Mouse (Mus musculus) midbrain, embryonic 15.5 days (tissue): ENCODE data around the gene Vdr. TPM values are rescaled to one million over a fixed set of nuclear protein-coding genes. Genes with fewer than 3 reads are reported as not detected.

Source experiments
- ATAC-seq: fragments of 200-750 bp; cut with Nextera tagmentation; replicated peaks from 2 replicates; pipeline ENCODE4 v1.8.0; 2017; ENCODE audit warnings: moderate TSS enrichment
- H3K27ac ChIP-seq: fragments of 300-500 bp; sonication (generic); 2 replicates; pipeline ENCODE4 v1.5.1; 2015; ENCODE audit warnings: mild to moderate bottlenecking, inconsistent platforms
- H3K27me3 ChIP-seq: fragments of 300-500 bp; sonication (generic); replicated peaks from 2 replicates; pipeline ENCODE4 v1.6.1; 2015; ENCODE audit warnings: inconsistent platforms
- H3K36me3 ChIP-seq: fragments of 300-500 bp; sonication (generic); replicated peaks from 2 replicates; pipeline ENCODE4 v1.6.1; 2015; ENCODE audit warnings: inconsistent platforms
- H3K4me1 ChIP-seq: fragments of 300-500 bp; sonication (generic); 2 replicates; pipeline ENCODE4 v1.6.1; 2015; ENCODE audit warnings: inconsistent platforms
- H3K4me2 ChIP-seq: fragments of 300-500 bp; sonication (generic); 2 replicates; pipeline ENCODE4 v1.6.1; 2015; ENCODE audit warnings: inconsistent platforms, mild to moderate bottlenecking, moderate library complexity
- H3K4me3 ChIP-seq: fragments of 300-500 bp; sonication (generic); 2 replicates; pipeline ENCODE4 v1.5.1; 2015; ENCODE audit warnings: mild to moderate bottlenecking, inconsistent platforms
- H3K9ac ChIP-seq: fragments of 300-500 bp; sonication (generic); 2 replicates; pipeline ENCODE4 v1.6.1; 2015; ENCODE audit warnings: mild to moderate bottlenecking, inconsistent platforms
- H3K9me3 ChIP-seq: fragments of 300-500 bp; sonication (generic); 2 replicates; pipeline ENCODE4 v1.6.1; 2016; ENCODE audit warnings: inconsistent platforms
- WGBS: fragments of 180-500 bp; shearing (Covaris S2); methylation state at CpG from one replicate; pipeline ENCODE4 v1.1.7; 2015; ENCODE audit warnings: mixed read lengths; 5-methylcytosine and 5-hydroxymethylcytosine counted together
- polyA plus RNA-seq: library from polyadenylated mRNA; unstranded; fragments of >200 nt; fragmentation: Nextera tagmentation; extraction: Ambion mirVana; gene quantifications from 2 replicates; pipeline ENCODE4 v1.2.1, GENCODE M21; 2015

Vdr gene
- 0.08 and 0.10 TPM in 2 replicates for polyA plus RNA-seq

GRCm38 (mm10) chr15:97910530-97910929, at the start of gene Vdr:
TSS of gene Vdr (minus strand) at chr15:97910630.
- Histone ChIP-seq H3K27me3 (peaks cover 32% of the 10 kb centered on the region), H3K27ac (no peak within 1 kb of the TSS), H3K36me3 (no peaks in the 10 kb centered on the region), H3K4me3 (no peak within 1 kb of the TSS), H3K4me1 (peaks cover 20% of the 10 kb centered on the region), H3K9ac (no peak within 1 kb of the TSS), H3K4me2 (no peak within 1 kb of the TSS), H3K9me3 (no peaks in the 10 kb centered on the region)
- ATAC-seq = no peak
- 97% methylated on average over 2 of the region's 2 CpGs for WGBS

GRCm38 (mm10) chr15:97956416-97956815, 46.0 kb upstream of the Vdr start:
- no peak for ATAC-seq
- Histone ChIP-seq H3K27ac (no peak overlapping the region), H3K9me3 (no peaks in the 10 kb centered on the region), H3K27me3 (no peaks in the 10 kb centered on the region), H3K36me3 (no peaks in the 10 kb centered on the region), H3K9ac (no peak overlapping the region), H3K4me2 (no peak overlapping the region), H3K4me1 (peaks cover 6% of the 10 kb centered on the region), H3K4me3 (no peak overlapping the region)
- WGBS = 75% methylated on average over 11 of the region's 11 CpGs

- H3K27ac ChIP-seq = no peak overlapping the region
- H3K9ac ChIP-seq = no peak overlapping the region
- H3K9me3 ChIP-seq = no peaks in the 10 kb centered on the region
- no peaks in the 10 kb centered on the region for H3K36me3 ChIP-seq
- H3K4me3 ChIP-seq = no peak overlapping the region
- H3K27me3 ChIP-seq = no peaks in the 10 kb centered on the region
- peaks cover 6% of the 10 kb centered on the region for H3K4me1 ChIP-seq
- 22% methylated on average over 4 of the region's 4 CpGs for WGBS
- no peak overlapping the region for H3K4me2 ChIP-seq
- ATAC-seq = no peak
Measured at GRCm38 (mm10) chr15:97955742-97956141, 45.3 kb upstream of the Vdr start.

- H3K9ac ChIP-seq = no peak overlapping the region
- no peaks in the 10 kb centered on the region for H3K27me3 ChIP-seq
- peaks cover 6% of the 10 kb centered on the region for H3K4me1 ChIP-seq
- 50% methylated on average over 1 of the region's 1 CpGs for WGBS
- H3K36me3 ChIP-seq = no peaks in the 10 kb centered on the region
- no peak overlapping the region for H3K4me2 ChIP-seq
- no peak overlapping the region for H3K4me3 ChIP-seq
- H3K9me3 ChIP-seq = no peaks in the 10 kb centered on the region
- no peak overlapping the region for H3K27ac ChIP-seq
- no peak for ATAC-seq
Measured at GRCm38 (mm10) chr15:97955286-97955685, 44.9 kb upstream of the Vdr start.

- ATAC-seq = no peak
- H3K36me3 ChIP-seq = no peaks in the 10 kb centered on the region
Measured at GRCm38 (mm10) chr15:97954671-97955070, 44.2 kb upstream of the Vdr start.

GRCm38 (mm10) chr15:97952889-97953189, 42.4 kb upstream of the Vdr start:
- Histone ChIP-seq H3K27ac (no peak overlapping the region), H3K27me3 (no peaks in the 10 kb centered on the region), H3K4me2 (no peak overlapping the region), H3K4me1 (peaks cover 6% of the 10 kb centered on the region), H3K36me3 (no peaks in the 10 kb centered on the region), H3K9ac (no peak overlapping the region), H3K4me3 (no peak overlapping the region), H3K9me3 (no peaks in the 10 kb centered on the region)
- ATAC-seq = no peak; the same call in 1 of the 2 replicates
- 69% methylated on average over 4 of the region's 4 CpGs for WGBS

More at GRCm38 (mm10) chr15:97954671-97955070, 44.2 kb upstream of the Vdr start:
- no peak overlapping the region for H3K4me2 ChIP-seq
- H3K27ac ChIP-seq = no peak overlapping the region
- no peaks in the 10 kb centered on the region for H3K27me3 ChIP-seq
- H3K4me3 ChIP-seq = no peak overlapping the region
- H3K9me3 ChIP-seq = no peaks in the 10 kb centered on the region
- no peak overlapping the region for H3K9ac ChIP-seq
- H3K4me1 ChIP-seq = peaks cover 6% of the 10 kb centered on the region
- 82% methylated on average over 8 of the region's 8 CpGs for WGBS

- no peaks in the 10 kb centered on the region for H3K36me3 ChIP-seq
- H3K9me3 ChIP-seq = no peaks in the 10 kb centered on the region
- H3K4me1 ChIP-seq = peaks cover 6% of the 10 kb centered on the region
- H3K4me2 ChIP-seq = peak overlapping the region; percentile 27; the same call in 1 of the 2 replicates
- ATAC-seq = peak; percentile 72
- H3K4me3 ChIP-seq = no peak overlapping the region
- no peak overlapping the region for H3K27ac ChIP-seq
- 14% methylated on average over 16 of the region's 16 CpGs for WGBS
- H3K27me3 ChIP-seq = no peaks in the 10 kb centered on the region
- H3K9ac ChIP-seq = no peak overlapping the region
Measured at GRCm38 (mm10) chr15:97952137-97952888, 41.9 kb upstream of the Vdr start.

- no peaks in the 10 kb centered on the region for H3K9me3 ChIP-seq
- no peak for ATAC-seq
- peaks cover 2% of the 10 kb centered on the region for H3K4me1 ChIP-seq
- no peaks in the 10 kb centered on the region for H3K36me3 ChIP-seq
- H3K27me3 ChIP-seq = no peaks in the 10 kb centered on the region
- no peak overlapping the region for H3K4me3 ChIP-seq
- H3K9ac ChIP-seq = no peak overlapping the region
- no peak overlapping the region for H3K27ac ChIP-seq
- no peak overlapping the region for H3K4me2 ChIP-seq
- WGBS = 72% methylated on average over 7 of the region's 7 CpGs
Measured at GRCm38 (mm10) chr15:97950240-97950639, 39.8 kb upstream of the Vdr start.

GRCm38 (mm10) chr15:97949706-97950105, 39.3 kb upstream of the Vdr start:
- no peak for ATAC-seq
- WGBS = 74% methylated on average over 3 of the region's 3 CpGs
- H3K4me2 ChIP-seq = no peak overlapping the region
- peaks cover 2% of the 10 kb centered on the region for H3K4me1 ChIP-seq
- H3K9ac ChIP-seq = no peak overlapping the region
- H3K9me3 ChIP-seq = no peaks in the 10 kb centered on the region
- no peaks in the 10 kb centered on the region for H3K36me3 ChIP-seq
- H3K27me3 ChIP-seq = no peaks in the 10 kb centered on the region
- no peak overlapping the region for H3K4me3 ChIP-seq
- no peak overlapping the region for H3K27ac ChIP-seq

- 27% methylated on average over 7 of the region's 7 CpGs for WGBS
- no peaks in the 10 kb centered on the region for H3K9me3 ChIP-seq
Measured at GRCm38 (mm10) chr15:97948720-97949119, 38.3 kb upstream of the Vdr start.

GRCm38 (mm10) chr15:97945656-97946315, 35.4 kb upstream of the Vdr start:
- no peaks in the 10 kb centered on the region for H3K9me3 ChIP-seq
- ATAC-seq = no peak
- WGBS = 80% methylated on average over 11 of the region's 11 CpGs

More at GRCm38 (mm10) chr15:97948720-97949119, 38.3 kb upstream of the Vdr start:
- H3K36me3 ChIP-seq = no peaks in the 10 kb centered on the region
- H3K4me3 ChIP-seq = no peak overlapping the region
- no peak for ATAC-seq
- no peak overlapping the region for H3K27ac ChIP-seq
- H3K4me2 ChIP-seq = no peak overlapping the region
- peaks cover 2% of the 10 kb centered on the region for H3K4me1 ChIP-seq
- H3K27me3 ChIP-seq = no peaks in the 10 kb centered on the region
- H3K9ac ChIP-seq = no peak overlapping the region

GRCm38 (mm10) chr15:97944919-97945574, 34.6 kb upstream of the Vdr start:
- Histone ChIP-seq H3K9ac (no peak overlapping the region), H3K4me2 (no peak overlapping the region), H3K36me3 (no peaks in the 10 kb centered on the region), H3K9me3 (no peaks in the 10 kb centered on the region), H3K4me3 (no peak overlapping the region), H3K27me3 (no peaks in the 10 kb centered on the region), H3K4me1 (no peaks in the 10 kb centered on the region), H3K27ac (no peak overlapping the region)
- no peak for ATAC-seq
- 79% methylated on average over 11 of the region's 11 CpGs for WGBS

More at GRCm38 (mm10) chr15:97945656-97946315, 35.4 kb upstream of the Vdr start:
- no peaks in the 10 kb centered on the region for H3K36me3 ChIP-seq
- H3K9ac ChIP-seq = no peak overlapping the region
- H3K27ac ChIP-seq = no peak overlapping the region
- no peaks in the 10 kb centered on the region for H3K4me1 ChIP-seq
- no peak overlapping the region for H3K4me3 ChIP-seq
- H3K4me2 ChIP-seq = no peak overlapping the region
- no peaks in the 10 kb centered on the region for H3K27me3 ChIP-seq
